Mouse (Mus musculus) erythroblast, embryonic 14.5 days (primary cell): ENCODE results near the gene Sccpdh.

Source experiments
- GATA1 ChIP-seq: IDR thresholded peaks from 2 replicates; pipeline ENCODE4 v1.6.1; 2012; ENCODE audit warnings: low read length, inconsistent platforms, mixed read lengths
- TAL1 ChIP-seq: IDR thresholded peaks from 3 replicates; pipeline ENCODE4 v1.6.1; 2012; ENCODE audit warnings: low read length, inconsistent platforms, mixed read lengths

GRCm38 (mm10) chr1:179734500-179735474 is 66.8 kb downstream of the Sccpdh start:
- TF ChIP-seq TAL1: no peak
- no peak for TF ChIP-seq GATA1
